Mouse (Mus musculus): Measurements from ENCODE around the gene 4930516K23Rik. TPM values are rescaled to one million over a fixed set of nuclear protein-coding genes. Genes with fewer than 3 reads are reported as not detected.

The 4930516K23Rik gene
- polyA plus RNA-seq, 1 experiment from 2014 or later = not detected

GRCm38 (mm10) chr7:104026978-104027377, 34.3 kb downstream of the 4930516K23Rik start:
- ATAC-seq (ENCODE audit: low read depth) = no peak
- WGBS = 70% methylated on average over 3 of the region's 3 CpGs
- H3K27me3 ChIP-seq (ENCODE audit: control insufficient read depth, insufficient read depth, low read depth, low read length) = no peaks in the 10 kb centered on the region
- no peak overlapping the region for H3K9ac ChIP-seq (ENCODE audit: low read length)
- H3K4me3 ChIP-seq (ENCODE audit: low read length) = no peak overlapping the region
- no peak overlapping the region for H3K4me2 ChIP-seq (ENCODE audit: low read depth, low read length)
- no peaks in the 10 kb centered on the region for H3K36me3 ChIP-seq (ENCODE audit: control insufficient read depth, insufficient read depth, low read length)
- no peaks in the 10 kb centered on the region for H3K9me3 ChIP-seq (ENCODE audit: control insufficient read depth, low read length)
- H3K27ac ChIP-seq (ENCODE audit: low read length) = no peak overlapping the region
- H3K4me1 ChIP-seq (replicated peaks; ENCODE audit: control insufficient read depth, insufficient read depth, low read length) = no peaks in the 10 kb centered on the region

DNA sequence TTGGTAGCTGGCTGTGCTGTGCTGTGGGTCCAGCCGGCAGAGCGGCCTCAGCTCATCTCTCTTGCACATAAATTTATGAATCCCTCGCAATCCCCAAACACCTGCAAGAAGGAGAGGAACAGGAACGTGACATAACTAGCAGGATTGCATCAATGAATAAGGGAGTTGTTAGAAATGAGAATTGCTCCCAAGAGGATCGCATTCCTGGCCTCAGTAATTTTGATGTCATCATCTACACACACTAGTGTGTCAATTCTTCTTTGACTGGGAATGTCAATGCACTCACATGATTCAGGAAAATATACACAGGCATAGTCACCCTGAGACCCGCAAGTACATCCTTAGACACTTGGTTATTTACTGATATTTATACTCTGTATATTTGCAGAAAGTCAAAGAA, 35.8 kb downstream of the 4930516K23Rik start, which contains the start of gene Olfr640:
Gene Olfr640 (minus strand): TSS at position 101 of the 400 bp plus-strand sequence.
- 77% methylated on average over 6 of the region's 6 CpGs for WGBS
- no peak within 1 kb of the TSS for H3K9ac ChIP-seq (ENCODE audit: low read length)

GRCm38 (mm10) chr7:104021651-104022050, 39.6 kb downstream of the 4930516K23Rik start:
- H3K36me3 ChIP-seq (ENCODE audit: control insufficient read depth, insufficient read depth, low read length) = no peaks in the 10 kb centered on the region
- WGBS = 87% methylated on average over 6 of the region's 6 CpGs
- ATAC-seq (ENCODE audit: low read depth) = no peak

More for the DNA sequence above, 35.8 kb downstream of the 4930516K23Rik start, which contains the start of gene Olfr640:
- Histone ChIP-seq H3K4me3 (ENCODE audit: low read length) (no peak within 1 kb of the TSS), H3K36me3 (ENCODE audit: control insufficient read depth, insufficient read depth, low read length) (no peaks in the 10 kb centered on the region), H3K9me3 (ENCODE audit: control insufficient read depth, low read length) (no peaks in the 10 kb centered on the region), H3K4me2 (ENCODE audit: low read depth, low read length) (no peak within 1 kb of the TSS), H3K27me3 (ENCODE audit: control insufficient read depth, insufficient read depth, low read depth, low read length) (no peaks in the 10 kb centered on the region), H3K4me1 (replicated peaks; ENCODE audit: control insufficient read depth, insufficient read depth, low read length) (no peaks in the 10 kb centered on the region), H3K27ac (ENCODE audit: low read length) (no peak within 1 kb of the TSS)
- no peak for ATAC-seq (ENCODE audit: low read depth)

DNA sequence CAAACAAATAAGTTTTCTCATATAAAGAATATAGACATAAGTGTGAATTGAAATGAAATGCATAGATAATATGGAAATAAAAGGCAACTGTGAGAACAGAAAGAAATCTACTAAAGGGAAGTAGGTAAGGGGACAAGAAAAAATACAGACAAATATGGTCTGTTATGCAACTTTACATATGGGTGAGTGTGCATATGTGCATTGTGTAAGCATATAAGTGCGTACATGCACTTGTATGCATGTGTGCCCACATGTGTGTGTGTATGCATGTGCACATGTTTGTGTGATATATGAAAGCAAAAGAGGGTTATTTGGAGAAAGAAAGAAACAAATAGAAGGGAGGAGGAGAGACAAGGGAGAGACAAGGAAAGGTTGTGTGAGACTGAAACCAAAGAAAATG, 42.3 kb downstream of the 4930516K23Rik start:
- Histone ChIP-seq H3K27ac (ENCODE audit: low read length) (no peak overlapping the region), H3K4me1 (replicated peaks; ENCODE audit: control insufficient read depth, insufficient read depth, low read length) (no peaks in the 10 kb centered on the region), H3K4me3 (ENCODE audit: low read length) (no peak overlapping the region), H3K4me2 (ENCODE audit: low read depth, low read length) (no peak overlapping the region), H3K36me3 (ENCODE audit: control insufficient read depth, insufficient read depth, low read length) (no peaks in the 10 kb centered on the region), H3K9ac (ENCODE audit: low read length) (no peak overlapping the region), H3K27me3 (ENCODE audit: control insufficient read depth, insufficient read depth, low read depth, low read length) (no peaks in the 10 kb centered on the region), H3K9me3 (ENCODE audit: control insufficient read depth, low read length) (no peaks in the 10 kb centered on the region)
- WGBS = 74% methylated on average over 1 of the region's 1 CpGs
- no peak for ATAC-seq (ENCODE audit: low read depth)

More at GRCm38 (mm10) chr7:104021651-104022050, 39.6 kb downstream of the 4930516K23Rik start:
- Histone ChIP-seq H3K27me3 (ENCODE audit: control insufficient read depth, insufficient read depth, low read depth, low read length) (no peaks in the 10 kb centered on the region), H3K9me3 (ENCODE audit: control insufficient read depth, low read length) (no peaks in the 10 kb centered on the region), H3K4me2 (ENCODE audit: low read depth, low read length) (no peak overlapping the region), H3K4me1 (replicated peaks; ENCODE audit: control insufficient read depth, insufficient read depth, low read length) (no peaks in the 10 kb centered on the region), H3K27ac (ENCODE audit: low read length) (no peak overlapping the region), H3K4me3 (ENCODE audit: low read length) (no peak overlapping the region), H3K9ac (ENCODE audit: low read length) (no peak overlapping the region)

GRCm38 (mm10) chr7:104017203-104017602, 44.0 kb downstream of the 4930516K23Rik start, which contains the start of gene Olfr639:
Gene Olfr639, minus strand, starts transcription at chr7:104017303.
- no peak within 1 kb of the TSS for H3K4me2 ChIP-seq (ENCODE audit: low read depth, low read length)
- H3K9ac ChIP-seq (ENCODE audit: low read length) = no peak within 1 kb of the TSS
- H3K4me1 ChIP-seq (replicated peaks; ENCODE audit: control insufficient read depth, insufficient read depth, low read length) = no peaks in the 10 kb centered on the region
- H3K27ac ChIP-seq (ENCODE audit: low read length) = no peak within 1 kb of the TSS
- no peak for ATAC-seq (ENCODE audit: low read depth)
- H3K4me3 ChIP-seq (ENCODE audit: low read length) = no peak within 1 kb of the TSS
- H3K9me3 ChIP-seq (ENCODE audit: control insufficient read depth, low read length) = no peaks in the 10 kb centered on the region
- H3K27me3 ChIP-seq (ENCODE audit: control insufficient read depth, insufficient read depth, low read depth, low read length) = no peaks in the 10 kb centered on the region
- no peaks in the 10 kb centered on the region for H3K36me3 ChIP-seq (ENCODE audit: control insufficient read depth, insufficient read depth, low read length)

Other genes with a start within 250 kb of the 4930516K23Rik start
- 4,593 and 5,475 TPM in 2 replicates for gene Hbb-bt, start 247.4 kb downstream of the 4930516K23Rik start, polyA plus RNA-seq (2015; fragmentation: Nextera tagmentation; extraction: Ambion mirVana)
- 15,216 and 18,375 TPM in 2 replicates for gene Hbb-bs, start 233.3 kb downstream of the 4930516K23Rik start, polyA plus RNA-seq (2015; fragmentation: Nextera tagmentation; extraction: Ambion mirVana)
- not detected in 2 replicates for gene Hbb-bh2, start 220.9 kb downstream of the 4930516K23Rik start, polyA plus RNA-seq (2015; fragmentation: Nextera tagmentation; extraction: Ambion mirVana)
- 2.2 and 2.4 TPM in 2 replicates for gene Hbb-bh1, start 218.3 kb downstream of the 4930516K23Rik start, polyA plus RNA-seq (2015; fragmentation: Nextera tagmentation; extraction: Ambion mirVana)
- 176 and 183 TPM in 2 replicates for gene Hbb-y, start 208.2 kb downstream of the 4930516K23Rik start, polyA plus RNA-seq (2015; fragmentation: Nextera tagmentation; extraction: Ambion mirVana)
- gene Olfr66, start 175.2 kb downstream of the 4930516K23Rik start, polyA plus RNA-seq (2015; fragmentation: Nextera tagmentation; extraction: Ambion mirVana) = not detected in 2 replicates
- not detected in 2 replicates for gene Olfr64, start 167.0 kb downstream of the 4930516K23Rik start, polyA plus RNA-seq (2015; fragmentation: Nextera tagmentation; extraction: Ambion mirVana)
- gene Olfr65, start 158.0 kb downstream of the 4930516K23Rik start, polyA plus RNA-seq (2015; fragmentation: Nextera tagmentation; extraction: Ambion mirVana) = not detected in 2 replicates
- gene Olfr631, start 132.6 kb downstream of the 4930516K23Rik start, polyA plus RNA-seq (2015; fragmentation: Nextera tagmentation; extraction: Ambion mirVana) = not detected in 2 replicates
- not detected in 2 replicates for gene Olfr632, start 127.1 kb downstream of the 4930516K23Rik start, polyA plus RNA-seq (2015; fragmentation: Nextera tagmentation; extraction: Ambion mirVana)
- not detected in 2 replicates for gene Olfr633, start 117.0 kb downstream of the 4930516K23Rik start, polyA plus RNA-seq (2015; fragmentation: Nextera tagmentation; extraction: Ambion mirVana)
- gene Olfr635, start 90.3 kb downstream of the 4930516K23Rik start, polyA plus RNA-seq (2015; fragmentation: Nextera tagmentation; extraction: Ambion mirVana) = not detected in 2 replicates
- gene Olfr638, start 62.7 kb downstream of the 4930516K23Rik start, polyA plus RNA-seq (2015; fragmentation: Nextera tagmentation; extraction: Ambion mirVana) = not detected in 2 replicates
- gene Olfr639, start 44.1 kb downstream of the 4930516K23Rik start, polyA plus RNA-seq (2015; fragmentation: Nextera tagmentation; extraction: Ambion mirVana) = not detected in 2 replicates
- not detected in 2 replicates for gene Olfr640, start 35.9 kb downstream of the 4930516K23Rik start, polyA plus RNA-seq (2015; fragmentation: Nextera tagmentation; extraction: Ambion mirVana)
- gene Olfr641, start 26.0 kb downstream of the 4930516K23Rik start, polyA plus RNA-seq (2015; fragmentation: Nextera tagmentation; extraction: Ambion mirVana) = not detected in 2 replicates
- not detected in 2 replicates for gene Olfr642, start 8.8 kb downstream of the 4930516K23Rik start, polyA plus RNA-seq (2015; fragmentation: Nextera tagmentation; extraction: Ambion mirVana)
- gene Olfr644, start 10.4 kb upstream of the 4930516K23Rik start, polyA plus RNA-seq (2015; fragmentation: Nextera tagmentation; extraction: Ambion mirVana) = not detected in 2 replicates
- gene Olfr645, start 24.0 kb upstream of the 4930516K23Rik start, polyA plus RNA-seq (2015; fragmentation: Nextera tagmentation; extraction: Ambion mirVana) = not detected in 2 replicates
- not detected in 2 replicates for gene Olfr646, start 43.4 kb upstream of the 4930516K23Rik start, polyA plus RNA-seq (2015; fragmentation: Nextera tagmentation; extraction: Ambion mirVana)
- gene Ubqln5, start 68.4 kb upstream of the 4930516K23Rik start, polyA plus RNA-seq (2015; fragmentation: Nextera tagmentation; extraction: Ambion mirVana) = not detected in 2 replicates
- gene Olfr643, start 76.0 kb upstream of the 4930516K23Rik start, polyA plus RNA-seq (2015; fragmentation: Nextera tagmentation; extraction: Ambion mirVana) = not detected in 2 replicates
- gene Ubqln3, start 81.8 kb upstream of the 4930516K23Rik start, polyA plus RNA-seq (2015; fragmentation: Nextera tagmentation; extraction: Ambion mirVana) = not detected in 2 replicates
- not detected in 2 replicates for gene Ubqlnl, start 89.1 kb upstream of the 4930516K23Rik start, polyA plus RNA-seq (2015; fragmentation: Nextera tagmentation; extraction: Ambion mirVana)
- gene Olfm5, start 103.4 kb upstream of the 4930516K23Rik start, polyA plus RNA-seq (2015; fragmentation: Nextera tagmentation; extraction: Ambion mirVana) = 0.20 TPM in 1 of 2 replicates, not detected in the other
- 0.16 and 0.21 TPM in 2 replicates for gene Olfr648, start 121.9 kb upstream of the 4930516K23Rik start, polyA plus RNA-seq (2015; fragmentation: Nextera tagmentation; extraction: Ambion mirVana)
- gene Olfr649, start 134.5 kb upstream of the 4930516K23Rik start, polyA plus RNA-seq (2015; fragmentation: Nextera tagmentation; extraction: Ambion mirVana) = not detected in 2 replicates
- gene Trim6, start 157.3 kb upstream of the 4930516K23Rik start, polyA plus RNA-seq (2015; fragmentation: Nextera tagmentation; extraction: Ambion mirVana) = 0.74 and 1.4 TPM in 2 replicates
- gene Trim34a, start 183.0 kb upstream of the 4930516K23Rik start, polyA plus RNA-seq (2015; fragmentation: Nextera tagmentation; extraction: Ambion mirVana) = 2.6 and 3.8 TPM in 2 replicates
- 0.39 and 0.74 TPM in 2 replicates for gene Trim5, start 226.6 kb upstream of the 4930516K23Rik start, polyA plus RNA-seq (2015; fragmentation: Nextera tagmentation; extraction: Ambion mirVana)

All from lung, embryonic 16.5 days (tissue).